Mouse (Mus musculus) MN1 (cell line): ENCODE measurements at regions not wholly inside any gene's neighbourhood (a gene's known extent, or its start where the extent isn't known, plus 50 kb on each side); places are given as distances from the start of the nearest gene placed in this dataset.

Source experiments
- DNase-seq: peaks from one replicate; pipeline ENCODE4 v3.0.0-alpha.2; 2016; ENCODE audit warnings: low spot score

DNA sequence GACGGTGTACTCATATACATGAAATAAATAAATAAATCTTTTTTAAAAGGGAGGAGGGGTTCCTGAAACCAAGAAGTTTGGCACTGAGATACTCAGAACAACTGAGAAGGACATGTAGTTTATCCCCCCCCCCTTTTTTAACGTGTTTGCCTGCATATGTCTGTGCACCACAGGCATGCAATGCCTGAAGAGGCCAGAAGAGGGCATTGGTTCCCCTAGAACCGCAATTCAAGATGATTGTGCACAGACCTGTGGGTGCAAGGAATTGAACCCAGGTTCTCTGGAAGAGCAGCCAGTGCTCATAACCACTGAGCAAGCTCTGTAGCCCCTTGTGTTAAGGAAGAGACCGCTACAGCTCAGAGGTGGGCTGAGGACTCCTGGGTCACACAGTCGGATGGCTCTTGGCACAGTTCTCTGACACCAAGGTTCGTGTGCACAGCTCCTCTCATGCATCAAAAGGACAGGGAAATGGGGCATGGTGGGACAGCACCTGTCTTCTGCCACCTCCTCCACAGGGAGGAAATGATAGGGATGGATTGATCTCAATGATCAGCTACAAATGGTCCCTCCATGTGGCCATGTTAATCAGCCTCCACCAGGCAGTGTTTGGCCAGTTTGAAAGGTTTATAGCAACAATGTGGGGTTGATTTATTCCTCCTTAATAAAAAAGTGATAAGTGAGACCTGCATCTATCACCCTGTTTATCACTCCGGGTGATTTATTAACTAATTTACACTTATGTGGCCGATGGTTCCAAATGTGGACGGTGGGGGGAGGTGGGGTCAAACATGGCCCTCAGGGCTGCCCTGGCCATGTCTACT, 58.5 kb upstream of the Top1 start:
- no peak for DNase-seq

DNA sequence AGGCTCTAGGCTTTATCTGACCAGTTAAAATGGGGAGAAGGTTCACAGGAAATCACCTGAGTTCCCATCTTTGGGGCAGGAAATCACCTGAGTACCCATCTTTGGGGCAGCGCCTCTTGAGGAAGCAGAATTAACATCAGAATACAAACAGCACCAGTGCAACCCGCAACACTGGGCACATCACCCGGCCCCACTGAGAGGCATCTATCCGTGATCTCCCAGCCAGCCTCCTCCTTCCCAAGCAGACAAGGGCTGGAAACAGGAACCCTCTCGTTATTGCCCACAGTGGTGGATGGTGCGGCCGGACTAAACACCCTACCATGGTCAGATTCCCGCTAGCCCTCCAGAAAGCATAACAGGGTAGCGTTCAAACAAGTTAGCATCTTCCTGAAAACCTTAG, 57.3 kb upstream of the Top1 start:
- DNase-seq = no peak

DNA sequence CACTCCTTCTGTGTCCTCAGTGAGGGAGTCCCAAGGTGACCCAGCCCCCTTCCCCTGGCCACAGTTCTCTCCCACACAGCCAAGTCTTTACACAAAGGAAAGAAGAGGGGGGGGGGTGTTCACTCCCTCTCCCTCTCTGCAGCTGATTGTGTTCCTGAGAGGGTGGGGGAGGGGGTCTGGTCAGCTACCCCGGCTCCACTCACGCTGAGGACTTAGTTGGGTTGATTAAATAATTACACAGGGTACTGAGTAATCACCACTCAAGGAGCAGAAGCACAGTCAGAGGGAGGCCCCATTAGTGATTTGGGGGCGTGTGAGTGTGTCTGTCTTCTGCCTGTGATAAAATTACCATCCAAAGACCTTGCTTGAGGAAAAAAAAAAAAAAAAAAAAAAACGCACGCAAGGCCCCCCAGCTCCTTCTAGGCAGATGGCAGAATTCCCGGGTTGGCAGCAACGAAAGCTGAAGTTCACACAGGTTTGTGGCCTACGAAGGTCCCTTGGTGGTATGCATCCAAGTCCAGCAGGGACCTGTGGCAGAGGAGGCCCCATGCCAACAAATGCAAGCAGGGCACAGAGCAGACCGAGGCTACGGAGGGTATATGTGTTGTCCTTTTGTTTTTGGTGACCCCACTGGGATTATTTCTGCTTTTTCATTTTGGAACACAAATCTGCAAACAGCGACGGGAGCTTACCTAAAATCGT, 55.3 kb upstream of the Top1 start:
- no peak for DNase-seq

DNA sequence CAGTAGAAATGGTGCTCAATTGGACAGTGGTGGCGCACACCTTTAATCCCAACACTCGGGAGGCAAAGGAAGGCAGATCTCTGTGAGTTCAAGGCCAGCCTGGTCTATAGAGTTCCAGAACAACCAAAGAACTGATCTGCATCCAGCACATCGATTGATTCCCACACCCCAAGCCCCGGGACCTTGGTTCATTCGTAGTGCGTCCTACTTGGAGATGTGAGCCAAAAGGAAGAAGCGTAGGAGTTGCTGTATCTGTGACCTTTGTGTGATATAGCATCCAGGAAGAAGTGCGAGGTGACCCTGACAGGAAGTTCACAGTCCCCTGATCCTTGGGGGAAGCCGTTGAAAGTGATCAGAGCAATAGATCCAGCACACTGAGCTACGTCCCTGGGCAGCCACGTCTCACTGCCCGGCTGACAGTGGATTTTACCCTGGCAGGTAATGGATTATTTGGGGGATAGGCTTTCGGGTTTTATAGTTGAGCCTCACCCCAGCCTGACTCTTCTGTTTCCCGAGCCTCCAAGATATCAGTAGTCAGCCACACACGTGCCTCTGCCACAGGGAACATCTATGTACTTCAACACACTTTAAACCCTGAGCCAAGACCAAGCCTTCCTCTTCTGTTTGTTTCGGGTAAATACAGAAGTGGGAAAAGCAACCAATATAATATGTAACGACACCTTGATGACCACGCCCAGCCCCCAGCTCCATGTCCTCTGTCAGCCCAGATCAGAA, 54.1 kb upstream of the Top1 start:
- DNase-seq = no peak

DNA sequence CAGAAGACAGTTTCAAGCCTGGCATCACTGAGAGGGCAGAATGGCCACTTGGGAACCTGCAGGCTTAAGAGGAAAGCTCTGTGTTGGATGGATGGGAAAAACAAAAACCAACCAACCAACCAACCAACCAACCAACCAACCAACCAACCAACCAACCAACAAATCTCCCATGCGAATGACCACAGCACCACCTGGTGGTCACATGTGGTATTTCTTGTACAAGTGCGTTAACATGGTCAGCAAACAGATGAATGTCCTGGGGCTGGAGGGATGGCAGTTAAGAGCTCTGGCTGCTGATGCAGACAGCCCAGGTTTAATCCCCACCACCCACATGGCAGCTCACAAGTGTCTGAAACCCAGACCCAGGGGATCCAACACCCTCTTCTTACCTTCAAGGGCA, 52.7 kb upstream of the Top1 start:
- peak; percentile 64 for DNase-seq
